Mouse (Mus musculus) liver, embryonic 12.5 days (tissue): ENCODE data around the gene Sgta. TPM values are rescaled to one million over a fixed set of nuclear protein-coding genes. Genes with fewer than 3 reads are reported as not detected.
"Not testable (repeated sequence)": the region's sequence is repeated elsewhere in the genome, so short reads cannot be mapped to it uniquely, and the experiment has no call there.

Experiments used
- ATAC-seq: fragments of 200-750 bp; cut with Nextera tagmentation; 2 replicates; pipeline ENCODE4 v1.8.0; 2017; ENCODE audit warnings: moderate number of reproducible peaks, mild to moderate bottlenecking, moderate library complexity
- H3K27ac ChIP-seq: fragments of 300-500 bp; sonication (generic); 2 replicates; pipeline ENCODE4 v1.5.1; 2016; ENCODE audit warnings: mild to moderate bottlenecking
- H3K27me3 ChIP-seq: fragments of 300-500 bp; sonication (generic); replicated peaks from 2 replicates; pipeline ENCODE4 v1.6.1; 2016; ENCODE audit warnings: mild to moderate bottlenecking, moderate library complexity
- H3K36me3 ChIP-seq: fragments of 300-500 bp; sonication (generic); 2 replicates; pipeline ENCODE4 v1.6.1; 2016; ENCODE audit warnings: mild to moderate bottlenecking, moderate library complexity
- H3K4me1 ChIP-seq: fragments of 300-500 bp; sonication (generic); 2 replicates; pipeline ENCODE4 v1.6.1; 2016
- H3K4me2 ChIP-seq: fragments of 300-500 bp; sonication (generic); 2 replicates; pipeline ENCODE4 v1.6.1; 2016; ENCODE audit warnings: mild to moderate bottlenecking, moderate library complexity
- H3K4me3 ChIP-seq: fragments of 300-500 bp; sonication (generic); 2 replicates; pipeline ENCODE4 v1.5.1; 2016; ENCODE audit warnings: mild to moderate bottlenecking, moderate library complexity
- H3K9ac ChIP-seq: fragments of 300-500 bp; sonication (generic); 2 replicates; pipeline ENCODE4 v1.6.1; 2016; ENCODE audit warnings: mild to moderate bottlenecking, moderate library complexity
- H3K9me3 ChIP-seq: fragments of 300-500 bp; sonication (generic); replicated peaks from 2 replicates; pipeline ENCODE4 v1.6.1; 2016; ENCODE audit warnings: mild to moderate bottlenecking, moderate library complexity
- WGBS: fragments of 180-500 bp; shearing (Covaris S2); methylation state at CpG from one replicate; pipeline ENCODE4 v1.1.7; 2016; ENCODE audit not compliant: insufficient replicate concordance; 5-methylcytosine and 5-hydroxymethylcytosine counted together
- polyA plus RNA-seq: library from polyadenylated mRNA; unstranded; fragments of >200 nt; fragmentation: Nextera tagmentation; extraction: Ambion mirVana; gene quantifications from 2 replicates; pipeline ENCODE4 v1.2.1, GENCODE M21; 2016

Gene Sgta
- polyA plus RNA-seq, 1 experiment from 2014 or later, result 91.3 TPM

- not testable (repeated sequence) for ATAC-seq, H3K27me3 ChIP-seq, H3K9ac ChIP-seq, H3K4me2 ChIP-seq, H3K9me3 ChIP-seq, H3K4me3 ChIP-seq, H3K27ac ChIP-seq
- WGBS, result 73% methylated on average over 11 of the region's 11 CpGs
- Histone ChIP-seq H3K4me1 (peaks cover 46% of the 10 kb centered on the region), H3K36me3 (peaks cover 40% of the 10 kb centered on the region)
Measured at GRCm38 (mm10) chr10:81055802-81056340, 4.1 kb downstream of the Sgta start.

DNA sequence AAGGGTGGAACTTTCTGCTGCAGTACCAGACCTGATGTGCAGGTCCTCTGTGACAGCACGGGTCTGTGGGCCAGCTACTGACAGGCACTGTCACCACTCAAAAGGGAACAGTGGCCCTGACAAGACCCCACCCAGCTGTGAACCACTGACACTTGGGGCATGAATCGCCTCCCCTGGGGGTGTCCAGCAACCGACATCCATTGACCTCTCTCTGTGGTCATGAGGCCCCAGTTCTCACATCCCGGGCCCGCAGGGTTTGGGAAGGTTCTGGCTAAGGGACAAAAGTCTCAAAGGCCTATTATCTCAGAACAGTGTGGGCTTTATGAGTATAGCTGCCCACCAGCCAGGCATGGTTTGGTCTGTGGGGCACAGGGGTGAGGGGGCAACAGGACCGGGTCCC lies 4.8 kb downstream of the Sgta start:
- H3K27ac ChIP-seq, result no peak overlapping the region
- no peak overlapping the region for H3K4me2 ChIP-seq
- no peak overlapping the region for H3K4me3 ChIP-seq
- peaks cover 47% of the 10 kb centered on the region for H3K36me3 ChIP-seq
- 83% methylated on average over 6 of the region's 6 CpGs for WGBS
- H3K9me3 ChIP-seq, result no peaks in the 10 kb centered on the region
- H3K27me3 ChIP-seq, result no peaks in the 10 kb centered on the region
- peaks cover 49% of the 10 kb centered on the region for H3K4me1 ChIP-seq
- no peak overlapping the region for H3K9ac ChIP-seq
- no peak for ATAC-seq

- no peaks in the 10 kb centered on the region for H3K27me3 ChIP-seq
- ATAC-seq, result no peak
- no peak overlapping the region for H3K4me3 ChIP-seq
- WGBS, result 75% methylated on average over 5 of the region's 5 CpGs
- H3K9me3 ChIP-seq, result no peaks in the 10 kb centered on the region
- no peak overlapping the region for H3K9ac ChIP-seq
- H3K4me2 ChIP-seq, result no peak overlapping the region
- H3K27ac ChIP-seq, result no peak overlapping the region
- peaks cover 28% of the 10 kb centered on the region for H3K4me1 ChIP-seq
- peaks cover 64% of the 10 kb centered on the region for H3K36me3 ChIP-seq
Measured at GRCm38 (mm10) chr10:81052577-81052976, 7.4 kb downstream of the Sgta start.

- peak overlapping the region; percentile 4; the same call in 1 of the 2 replicates for H3K4me2 ChIP-seq
- peak overlapping the region; percentile 61 for H3K27ac ChIP-seq
- no peak overlapping the region for H3K4me3 ChIP-seq
- H3K4me1 ChIP-seq, result peaks cover 22% of the 10 kb centered on the region
- ATAC-seq, result peak; percentile 70
- H3K27me3 ChIP-seq, result no peaks in the 10 kb centered on the region
- H3K9ac ChIP-seq, result 0 out of 2 replicates have a peak overlapping the region, but pooled peaks have one; percentile 32
- WGBS, result 39% methylated on average over 6 of the region's 6 CpGs
- peaks cover 75% of the 10 kb centered on the region for H3K36me3 ChIP-seq
- no peaks in the 10 kb centered on the region for H3K9me3 ChIP-seq
Measured at GRCm38 (mm10) chr10:81051133-81051532, 8.8 kb downstream of the Sgta start.

GRCm38 (mm10) chr10:81050645-81051044 lies 9.3 kb downstream of the Sgta start:
- ATAC-seq, result peak; percentile 6; the same call in 1 of the 2 replicates

DNA sequence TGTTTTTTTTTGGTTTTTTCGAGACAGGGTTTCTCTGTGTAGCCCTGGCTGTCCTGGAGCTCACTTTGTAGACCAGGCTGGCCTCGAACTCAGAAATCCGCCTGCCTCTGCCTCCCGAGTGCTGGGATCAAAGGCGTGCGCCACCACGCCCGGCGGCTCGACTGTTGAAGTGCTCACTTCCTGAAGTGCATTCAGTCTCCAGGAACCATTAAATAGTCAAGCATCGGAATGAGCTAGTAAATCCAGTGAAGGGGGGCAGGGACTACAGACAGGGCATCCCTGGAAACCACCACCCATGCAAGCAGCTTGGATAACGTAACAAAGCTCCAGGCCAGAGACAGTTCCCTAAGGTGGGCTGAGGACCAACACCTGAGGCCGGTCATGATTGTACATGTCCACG lies 14.7 kb downstream of the Sgta start:
- not testable (repeated sequence) for H3K27me3 ChIP-seq, H3K4me2 ChIP-seq, H3K9me3 ChIP-seq, H3K9ac ChIP-seq, H3K4me1 ChIP-seq, ATAC-seq, H3K27ac ChIP-seq, H3K4me3 ChIP-seq
- 86% methylated on average over 14 of the region's 14 CpGs for WGBS
- H3K36me3 ChIP-seq, result peaks cover 73% of the 10 kb centered on the region

More at GRCm38 (mm10) chr10:81050645-81051044, 9.3 kb downstream of the Sgta start:
- H3K4me3 ChIP-seq, result no peak overlapping the region
- peaks cover 22% of the 10 kb centered on the region for H3K4me1 ChIP-seq
- H3K9me3 ChIP-seq, result no peaks in the 10 kb centered on the region
- no peaks in the 10 kb centered on the region for H3K27me3 ChIP-seq
- H3K27ac ChIP-seq, result peak overlapping the region; percentile 61
- peaks cover 78% of the 10 kb centered on the region for H3K36me3 ChIP-seq
- no peak overlapping the region for H3K9ac ChIP-seq
- no peak overlapping the region for H3K4me2 ChIP-seq
- WGBS, result 62% methylated on average over 4 of the region's 4 CpGs

- no peak overlapping the region for H3K9ac ChIP-seq
- H3K27ac ChIP-seq, result no peak overlapping the region
- no peaks in the 10 kb centered on the region for H3K9me3 ChIP-seq
- H3K4me3 ChIP-seq, result no peak overlapping the region
- 27% methylated on average over 13 of the region's 13 CpGs for WGBS
- no peaks in the 10 kb centered on the region for H3K27me3 ChIP-seq
- peaks cover 15% of the 10 kb centered on the region for H3K4me1 ChIP-seq
- peaks cover 37% of the 10 kb centered on the region for H3K36me3 ChIP-seq
- H3K4me2 ChIP-seq, result no peak overlapping the region
- ATAC-seq, result no peak
Measured at GRCm38 (mm10) chr10:81041458-81042175, 18.4 kb downstream of the Sgta start.

DNA sequence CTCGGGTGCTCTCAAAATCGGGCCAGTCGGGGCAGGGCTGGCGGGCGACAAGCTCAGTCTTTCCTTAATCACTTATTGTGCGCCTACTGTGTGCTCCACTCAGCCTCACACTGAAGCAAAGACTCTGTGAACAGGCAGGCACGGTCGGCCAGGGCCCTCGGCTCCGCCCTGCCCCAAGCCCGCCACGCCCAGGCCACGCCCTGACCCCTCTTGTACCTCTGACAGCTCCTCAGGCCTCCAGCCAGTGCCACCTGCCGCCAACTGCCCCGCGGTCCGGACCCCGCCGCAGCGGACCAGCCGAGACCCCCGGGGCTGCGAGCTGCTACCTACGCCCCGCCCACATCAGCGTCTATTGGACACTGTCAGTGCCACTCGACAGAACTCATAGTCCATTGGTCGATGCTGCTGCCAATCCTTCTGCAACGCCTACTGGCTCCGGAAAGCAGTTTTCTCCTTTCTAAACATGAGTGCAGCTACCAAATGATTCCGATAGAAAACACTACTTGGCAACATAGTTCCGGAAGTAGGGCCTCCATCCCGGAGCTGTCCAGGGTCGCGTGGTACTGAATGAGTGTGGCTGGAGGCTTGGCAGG lies 22.9 kb downstream of the Sgta start, which contains the start of gene Slc39a3:
Slc39a3 (minus strand) TSS at position 439 of the 593 bp plus-strand sequence.
- peaks cover 20% of the 10 kb centered on the region for H3K4me1 ChIP-seq
- H3K4me2 ChIP-seq, result peak within 1 kb of the TSS; percentile 77
- no peaks in the 10 kb centered on the region for H3K9me3 ChIP-seq
- peak; percentile 97 for ATAC-seq
- peaks cover 11% of the 10 kb centered on the region for H3K36me3 ChIP-seq
- under 1% methylated on average over 35 of the region's 35 CpGs for WGBS
- H3K9ac ChIP-seq, result peak within 1 kb of the TSS; percentile 77
- H3K4me3 ChIP-seq, result peak within 1 kb of the TSS; percentile 81
- peak within 1 kb of the TSS; percentile 82 for H3K27ac ChIP-seq
- no peaks in the 10 kb centered on the region for H3K27me3 ChIP-seq

DNA sequence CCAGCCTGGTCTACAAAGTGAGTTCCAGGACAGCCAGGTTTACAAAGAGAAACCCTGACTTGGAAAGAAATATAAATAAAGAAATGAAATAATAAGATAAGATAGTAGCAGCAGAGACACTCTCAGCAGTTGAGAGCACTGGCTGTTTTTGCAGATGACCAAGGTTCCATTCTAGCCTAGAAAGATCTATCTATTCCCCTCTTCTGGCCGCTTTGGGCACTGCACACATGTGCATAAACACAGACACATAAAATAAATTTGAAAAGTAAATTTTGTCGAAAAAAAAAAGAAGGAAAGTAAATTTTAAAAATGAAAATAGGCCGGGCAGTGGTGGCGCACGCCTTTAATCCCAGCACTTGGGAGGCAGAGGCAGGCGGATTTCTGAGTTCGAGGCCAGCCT lies 23.7 kb downstream of the Sgta start:
- Histone ChIP-seq H3K9ac (no peak overlapping the region), H3K27ac (no peak overlapping the region), H3K4me3 (no peak overlapping the region), H3K4me2 (peak overlapping the region; percentile 77), H3K27me3 (no peaks in the 10 kb centered on the region), H3K36me3 (peaks cover 16% of the 10 kb centered on the region), H3K9me3 (no peaks in the 10 kb centered on the region), H3K4me1 (peaks cover 18% of the 10 kb centered on the region)
- 71% methylated on average over 7 of the region's 7 CpGs for WGBS
- no peak for ATAC-seq

GRCm38 (mm10) chr10:81033586-81033985 lies 26.4 kb downstream of the Sgta start:
- no peak for ATAC-seq
- no peak overlapping the region for H3K4me2 ChIP-seq
- 75% methylated on average over 10 of the region's 10 CpGs for whole genome bisulfite sequencing

GRCm38 (mm10) chr10:81029031-81029430 lies 30.9 kb downstream of the Sgta start:
- 65% methylated on average over 10 of the region's 10 CpGs for WGBS
- H3K27me3 ChIP-seq, result peaks cover 30% of the 10 kb centered on the region

More at GRCm38 (mm10) chr10:81033586-81033985, 26.4 kb downstream of the Sgta start:
- H3K36me3 ChIP-seq, result peaks cover 29% of the 10 kb centered on the region
- H3K27ac ChIP-seq, result no peak overlapping the region
- no peaks in the 10 kb centered on the region for H3K9me3 ChIP-seq
- peaks cover 22% of the 10 kb centered on the region for H3K4me1 ChIP-seq
- H3K4me3 ChIP-seq, result no peak overlapping the region
- no peaks in the 10 kb centered on the region; the same call in 1 of the 2 replicates for H3K27me3 ChIP-seq
- H3K9ac ChIP-seq, result no peak overlapping the region; the same call in 1 of the 2 replicates

GRCm38 (mm10) chr10:81028219-81028618 lies 31.8 kb downstream of the Sgta start:
- Histone ChIP-seq H3K36me3 (peaks cover 23% of the 10 kb centered on the region), H3K9me3 (no peaks in the 10 kb centered on the region), H3K27ac (no peak overlapping the region), H3K4me2 (no peak overlapping the region), H3K4me1 (peaks cover 19% of the 10 kb centered on the region), H3K4me3 (no peak overlapping the region), H3K27me3 (peaks cover 38% of the 10 kb centered on the region), H3K9ac (no peak overlapping the region)
- 0 out of 2 replicates have a peak, but pooled peaks have one; percentile 35 for ATAC-seq

More at GRCm38 (mm10) chr10:81029031-81029430, 30.9 kb downstream of the Sgta start:
- no peaks in the 10 kb centered on the region for H3K9me3 ChIP-seq
- peaks cover 19% of the 10 kb centered on the region for H3K4me1 ChIP-seq
- no peak overlapping the region for H3K4me3 ChIP-seq
- no peak overlapping the region for H3K27ac ChIP-seq
- no peak for ATAC-seq
- H3K9ac ChIP-seq, result no peak overlapping the region
- H3K36me3 ChIP-seq, result peaks cover 29% of the 10 kb centered on the region
- no peak overlapping the region for H3K4me2 ChIP-seq
